Mouse (Mus musculus) C2C12 (cell line): Measurements from ENCODE around the gene Bet1. TPM values are rescaled to one million over a fixed set of nuclear protein-coding genes. Genes with fewer than 3 reads are reported as not detected.
A peak's percentile ranks its signal among the peaks of the same experiment; 100 is the strongest.

Source experiments
- H3K27me3 ChIP-seq: one replicate; pipeline ENCODE4 v1.6.1; 2011; ENCODE audit not compliant: control insufficient read depth, insufficient read depth, insufficient read length
- H3K36me3 ChIP-seq: one replicate; pipeline ENCODE4 v1.6.1; 2011; ENCODE audit not compliant: control insufficient read depth, insufficient read depth
- H3K4me3 ChIP-seq: one replicate; pipeline ENCODE4 v1.5.1; 2011; ENCODE audit warnings: mild to moderate bottlenecking, control low read depth; ENCODE audit not compliant: poor library complexity, insufficient read depth, severe bottlenecking
- H3K79me2 ChIP-seq: one replicate; pipeline ENCODE4 v1.6.1; 2011; ENCODE audit not compliant: control insufficient read depth, insufficient read depth
- H3K79me3 ChIP-seq: one replicate; pipeline ENCODE4 v1.6.1; 2011; ENCODE audit warnings: low read depth, control low read depth
- H3ac ChIP-seq: one replicate; pipeline ENCODE3; 2011; ENCODE audit warnings: low read depth; ENCODE audit not compliant: control insufficient read depth, insufficient read length
- CEBPB ChIP-seq: IDR thresholded peaks from one replicate; pipeline ENCODE4 v1.6.1; 2011; ENCODE audit warnings: low read depth, mild to moderate bottlenecking, control low read depth, moderate library complexity
- CTCF ChIP-seq: IDR thresholded peaks from one replicate; pipeline ENCODE4 v1.5.1; 2011; ENCODE audit not compliant: control insufficient read depth, insufficient read depth, insufficient read length
- FOSL1 ChIP-seq: IDR thresholded peaks from one replicate; pipeline ENCODE4 v1.8.0; 2011; ENCODE audit warnings: mild to moderate bottlenecking, low read length; ENCODE audit not compliant: poor library complexity, insufficient read depth, severe bottlenecking
- MAX ChIP-seq: IDR thresholded peaks from one replicate; pipeline ENCODE4 v1.6.1; 2011; ENCODE audit warnings: mild to moderate bottlenecking, control low read depth
- MYOD1 ChIP-seq: IDR thresholded peaks from one replicate; pipeline ENCODE4 v1.6.1; 2011; ENCODE audit warnings: low read depth; ENCODE audit not compliant: control insufficient read depth, insufficient read length
- MYOG ChIP-seq: IDR thresholded peaks from one replicate; pipeline ENCODE4 v1.6.1; 2011; ENCODE audit not compliant: control insufficient read depth, insufficient read length; ENCODE audit errors: extremely low read depth
- USF1 ChIP-seq: IDR thresholded peaks from one replicate; pipeline ENCODE4 v1.6.1; 2011; ENCODE audit warnings: low read depth, mild to moderate bottlenecking, control low read depth, moderate library complexity
- long read RNA-seq, 2 experiments: library from polyadenylated mRNA; unstranded; transcript quantifications; one replicate each; pipeline ENCODE4 v2.0.0; 2019 to 2020
- polyA plus RNA-seq: library from polyadenylated mRNA; unstranded; fragments of >200 nt; fragmentation: generic; extraction: Trizol; gene quantifications from one replicate; pipeline ENCODE4 v1.2.1, GENCODE M21; 2012; ENCODE audit warnings: missing spikeins

The Bet1 gene
- 23.7 TPM for polyA plus RNA-seq
- long read RNA-seq, experiment 1, transcript Bet1-201 (4 exons, 1,516 nt) = major isoform, 23 of 27 reads
- long read RNA-seq, experiment 1, partial matches to known transcripts = 0 of 27 reads
- long read RNA-seq, experiment 1, other reads (novel, unspliced or antisense) = 4 of 27 reads
- long read RNA-seq, experiment 2, transcript Bet1-201 (4 exons, 1,516 nt) = major isoform, 35 of 39 reads
- long read RNA-seq, experiment 2, partial matches to known transcripts = 0 of 39 reads
- long read RNA-seq, experiment 2, other reads (novel, unspliced or antisense) = 4 of 39 reads

DNA sequence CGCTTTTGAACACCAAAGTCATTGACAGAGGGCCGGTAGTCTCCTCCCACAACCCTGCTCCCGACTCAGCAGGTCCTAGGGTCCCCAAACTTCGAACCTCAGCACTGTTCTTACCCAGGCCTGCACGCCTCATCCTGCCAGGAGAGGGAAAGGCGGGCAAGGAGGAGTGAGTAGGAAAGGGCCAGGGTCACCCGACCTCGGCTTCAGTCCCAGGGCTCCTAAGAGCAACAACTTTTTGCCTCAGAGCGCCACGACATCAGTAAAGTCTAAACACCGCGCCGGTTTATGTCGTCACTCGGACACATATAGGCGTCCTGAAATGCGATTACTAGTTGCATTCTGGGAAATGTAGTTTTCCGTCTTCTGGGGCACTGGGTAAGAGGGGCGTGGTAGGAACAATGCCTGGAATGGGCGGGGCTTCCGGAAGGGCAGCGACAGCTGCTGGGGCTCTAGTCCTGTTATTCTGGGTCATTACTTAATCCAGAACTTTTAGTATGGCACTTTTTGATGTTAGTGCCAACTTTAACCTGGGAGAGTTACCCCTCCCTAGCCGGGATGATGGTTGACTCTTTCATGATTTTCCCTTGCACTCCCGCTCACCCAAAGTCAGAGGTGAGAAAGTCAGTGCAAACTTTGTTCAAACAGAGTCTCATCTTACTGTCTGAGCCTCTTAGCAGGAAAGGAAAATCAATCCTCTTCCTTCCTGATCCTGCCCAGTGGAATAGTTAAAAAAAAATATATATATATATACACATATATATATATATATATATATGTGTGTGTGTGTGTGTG lies at the start of gene Bet1:
Gene Bet1, minus strand, starts transcription at position 310 of the 792 bp plus-strand sequence.
- Histone ChIP-seq H3K27me3 (no peaks in the 10 kb centered on the region), H3K4me3 (peak within 1 kb of the TSS; percentile 68), H3ac (peak within 1 kb of the TSS; percentile 97), H3K36me3 (no peaks in the 10 kb centered on the region), H3K79me2 (peaks cover 6% of the 10 kb centered on the region), H3K79me3 (peaks cover 1% of the 10 kb centered on the region)
- TF ChIP-seq FOSL1 (no peak), USF1 (no peak), MYOD1 (peak; percentile 92), MAX (no peak), CTCF (no peak), MYOG (no peak), CEBPB (no peak)

DNA sequence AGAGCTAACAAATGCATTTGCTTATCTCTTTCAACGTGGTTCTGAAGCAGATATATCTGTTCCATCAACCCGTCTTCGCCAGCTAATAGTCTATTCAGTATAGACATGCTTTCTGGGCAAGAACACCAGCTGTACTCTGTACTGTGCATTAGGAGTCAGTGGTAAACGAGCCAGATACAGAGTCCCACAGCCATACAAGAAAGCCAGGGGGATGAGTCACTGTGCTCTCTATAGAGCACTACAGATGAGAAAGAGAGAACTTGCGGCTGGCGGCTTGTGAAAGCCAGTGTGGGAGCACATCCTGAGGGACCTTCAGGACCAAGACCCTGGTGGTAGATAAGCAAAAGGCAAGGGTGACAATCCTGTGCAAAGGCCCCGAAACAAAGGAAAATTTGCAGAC lies 45.5 kb upstream of the Bet1 start:
- H3K79me3 ChIP-seq = no peaks in the 10 kb centered on the region
- H3ac ChIP-seq = no peak overlapping the region
- no peaks in the 10 kb centered on the region for H3K36me3 ChIP-seq
- no peak overlapping the region for H3K4me3 ChIP-seq
- TF ChIP-seq FOSL1 (no peak), MYOG (no peak), CTCF (no peak), CEBPB (no peak), MYOD1 (no peak), USF1 (no peak), MAX (no peak)
- H3K79me2 ChIP-seq = no peaks in the 10 kb centered on the region
- H3K27me3 ChIP-seq = no peaks in the 10 kb centered on the region

DNA sequence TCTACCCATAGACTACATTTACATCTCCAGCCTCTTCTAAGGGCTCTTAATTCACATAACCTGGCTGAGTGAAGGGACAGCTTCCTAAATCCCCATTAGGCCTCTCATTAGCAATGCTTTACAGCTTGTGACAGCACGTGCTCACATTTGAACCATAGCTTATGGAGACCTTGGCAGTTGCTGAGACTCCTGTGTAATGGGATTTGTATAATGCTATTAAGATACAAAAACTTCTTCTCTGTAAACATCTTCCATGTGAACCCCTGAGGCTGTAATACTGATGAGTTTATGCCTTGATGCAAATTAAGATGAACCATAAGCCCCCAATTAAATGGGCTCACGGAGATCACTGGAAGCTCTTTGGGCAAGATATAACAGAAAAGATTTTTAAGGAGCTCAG lies 44.4 kb upstream of the Bet1 start:
- Histone ChIP-seq H3K79me3 (no peaks in the 10 kb centered on the region), H3K4me3 (no peak overlapping the region), H3K36me3 (no peaks in the 10 kb centered on the region), H3K27me3 (no peaks in the 10 kb centered on the region), H3ac (no peak overlapping the region), H3K79me2 (no peaks in the 10 kb centered on the region)
- TF ChIP-seq FOSL1 (no peak), CEBPB (no peak), USF1 (no peak), MYOG (no peak), CTCF (no peak), MAX (no peak), MYOD1 (no peak)

DNA sequence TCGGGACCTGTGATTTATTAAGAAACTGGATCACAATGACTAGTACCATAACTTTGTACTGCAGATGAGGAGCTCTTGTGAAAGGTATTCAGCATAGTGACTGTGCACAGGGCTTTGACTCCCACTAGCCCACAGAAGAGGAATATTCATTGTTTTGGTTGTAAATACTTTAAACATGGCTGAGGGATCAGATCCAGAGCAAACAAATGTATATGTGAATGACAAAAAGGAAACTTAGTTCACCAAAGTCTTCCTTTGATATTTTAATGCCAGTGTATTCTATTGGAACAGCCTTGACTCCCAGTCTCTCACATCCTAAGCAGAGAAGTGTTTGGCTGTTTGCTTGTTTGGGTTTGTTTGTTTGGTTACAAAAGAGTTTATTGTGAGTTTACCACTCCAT lies 31.8 kb upstream of the Bet1 start:
- no peak overlapping the region for H3K4me3 ChIP-seq
- H3K79me2 ChIP-seq = no peaks in the 10 kb centered on the region
- H3K36me3 ChIP-seq = no peaks in the 10 kb centered on the region
- H3ac ChIP-seq = no peak overlapping the region
- no peaks in the 10 kb centered on the region for H3K27me3 ChIP-seq
- TF ChIP-seq USF1 (no peak), MYOD1 (no peak), FOSL1 (no peak), CTCF (no peak), CEBPB (no peak), MAX (no peak), MYOG (no peak)
- H3K79me3 ChIP-seq = no peaks in the 10 kb centered on the region

DNA sequence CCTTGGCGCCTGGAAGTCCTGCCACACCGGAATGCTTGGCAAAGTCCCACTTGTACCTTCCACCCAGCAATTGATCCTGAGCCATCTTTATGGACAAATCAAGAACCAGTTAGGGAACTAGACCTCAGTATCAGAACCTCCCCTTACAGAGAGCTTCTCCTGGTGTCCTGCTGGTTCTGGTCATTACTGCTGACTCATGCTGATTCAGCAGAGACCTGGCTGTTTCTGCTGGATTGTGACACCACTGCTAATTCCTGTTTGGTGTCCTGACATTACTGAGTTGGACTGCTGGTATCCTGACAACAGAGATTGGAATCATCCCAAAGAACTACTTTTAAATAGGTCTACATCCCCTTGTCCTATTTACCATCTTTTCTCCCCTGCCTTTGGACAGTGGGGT lies 3.7 kb upstream of the Bet1 start:
- H3K27me3 ChIP-seq = no peaks in the 10 kb centered on the region
- H3K79me3 ChIP-seq = no peaks in the 10 kb centered on the region
- no peak overlapping the region for H3K4me3 ChIP-seq
- TF ChIP-seq MYOG (no peak), CEBPB (peak; percentile 23), CTCF (no peak), MAX (no peak)
- no peak overlapping the region for H3ac ChIP-seq
- no peaks in the 10 kb centered on the region for H3K36me3 ChIP-seq
- H3K79me2 ChIP-seq = peaks cover under 1% of the 10 kb centered on the region
